Mouse (Mus musculus) liver (tissue): ENCODE measurements around the gene Xrra1.
"Not testable (repeated sequence)": the region's sequence is repeated elsewhere in the genome, so short reads cannot be mapped to it uniquely, and the experiment has no call there.

Experiments used
- DNase-seq: peaks from one replicate; pipeline ENCODE4 v3.0.0-alpha.2; 2020; ENCODE audit warnings: mixed read lengths

Xrra1 gene

DNA sequence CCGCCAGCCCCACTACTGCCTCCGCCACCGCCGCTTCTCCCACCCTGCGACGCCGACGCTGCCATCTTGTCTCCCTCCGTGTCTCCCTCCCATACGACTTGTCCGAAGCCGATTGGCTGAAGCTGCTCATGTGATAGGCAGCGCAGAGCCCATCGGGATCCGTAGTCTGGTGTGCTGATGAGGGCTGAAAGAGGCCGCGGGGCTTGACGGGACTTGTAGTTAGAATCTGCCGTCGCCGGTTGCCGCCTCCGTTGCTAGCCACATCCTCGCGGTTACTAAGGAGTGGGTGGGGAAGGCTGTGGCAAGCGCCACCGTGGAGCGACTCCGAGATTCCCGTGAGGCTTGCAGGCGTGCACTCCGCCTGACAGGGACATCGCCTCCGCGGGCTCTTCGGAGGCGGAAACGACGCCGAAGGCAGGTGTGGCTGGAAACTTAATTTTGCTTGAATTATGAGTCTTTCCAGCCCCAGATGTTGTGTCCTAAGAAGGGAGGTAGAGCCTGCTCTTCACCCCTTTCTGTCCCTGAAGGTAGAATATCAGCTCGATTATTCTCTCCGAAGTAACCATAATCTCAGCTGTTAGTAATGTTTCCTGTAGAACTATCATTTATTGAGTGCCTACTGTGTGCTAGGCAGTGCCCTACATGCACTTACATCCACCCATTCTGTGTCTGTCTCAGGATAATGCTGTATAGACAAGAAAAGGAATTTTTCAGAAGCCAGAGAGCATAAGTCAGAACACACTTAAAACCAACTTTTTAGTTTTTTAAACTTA, at the start of gene Xrra1:
Xrra1 (plus strand) TSS at position 304 of the 773 bp plus-strand sequence.
- DNase-seq: peak; percentile 97

DNA sequence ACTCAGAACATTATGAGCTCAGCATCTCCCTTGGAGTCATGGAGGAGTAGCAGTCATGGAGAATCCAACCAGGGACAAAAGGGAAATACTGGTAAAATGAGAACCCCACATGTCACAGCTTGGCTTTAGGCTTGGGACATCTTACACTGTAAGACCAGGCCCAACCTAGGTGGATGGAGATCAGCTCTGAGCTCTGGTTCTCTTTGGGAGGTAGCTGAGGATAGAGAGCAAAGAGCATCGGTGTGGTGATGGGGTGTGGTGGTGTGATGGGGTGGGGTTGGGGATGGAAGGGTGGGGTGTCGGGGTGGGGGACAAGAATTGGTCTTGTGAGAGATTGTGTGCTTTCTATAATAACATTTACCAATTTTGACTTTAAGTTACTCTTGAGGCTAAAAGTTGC, 48.1 kb upstream of the Xrra1 start:
- DNase-seq: peak; percentile 24

DNA sequence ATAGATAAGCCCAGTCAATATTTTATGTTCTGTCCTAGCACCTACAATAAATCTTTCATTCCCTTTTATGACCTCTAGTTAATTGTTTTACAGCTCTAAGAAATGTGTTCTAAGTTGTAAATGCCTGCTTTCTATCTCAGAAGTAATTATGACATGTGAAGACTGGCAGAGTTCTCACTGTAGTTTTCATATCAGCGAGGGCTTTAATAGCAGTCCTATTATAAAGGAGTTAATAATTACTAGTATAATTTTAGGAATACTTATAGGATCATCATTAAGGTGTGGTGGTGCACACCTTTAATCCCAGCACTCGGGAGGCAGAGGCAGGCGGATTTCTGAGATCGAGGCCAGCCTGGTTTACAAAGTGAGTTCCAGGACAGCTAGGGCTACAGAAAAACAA, 47.3 kb upstream of the Xrra1 start:
- DNase-seq: no peak

DNA sequence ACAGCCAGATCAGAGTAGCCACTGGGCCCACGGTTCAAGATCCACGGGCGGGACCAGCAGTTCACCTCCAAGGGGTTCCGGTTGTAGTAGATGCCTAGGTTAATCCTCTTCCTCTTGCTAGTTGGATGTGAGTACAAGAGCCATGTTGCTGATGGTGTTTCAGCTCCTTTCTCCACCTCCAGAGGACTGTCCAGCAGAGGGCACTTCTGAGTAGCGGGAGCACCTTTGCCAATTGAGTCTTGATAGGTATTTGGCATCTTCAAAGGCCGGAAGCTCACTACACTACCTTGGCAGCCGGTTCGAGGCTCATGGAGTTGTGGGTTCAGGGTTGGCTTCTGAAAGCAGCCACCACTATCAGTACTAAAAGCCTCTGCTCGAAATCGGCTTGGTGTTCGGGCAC, 45.5 kb upstream of the Xrra1 start:
- DNase-seq: peak; percentile 64

DNA sequence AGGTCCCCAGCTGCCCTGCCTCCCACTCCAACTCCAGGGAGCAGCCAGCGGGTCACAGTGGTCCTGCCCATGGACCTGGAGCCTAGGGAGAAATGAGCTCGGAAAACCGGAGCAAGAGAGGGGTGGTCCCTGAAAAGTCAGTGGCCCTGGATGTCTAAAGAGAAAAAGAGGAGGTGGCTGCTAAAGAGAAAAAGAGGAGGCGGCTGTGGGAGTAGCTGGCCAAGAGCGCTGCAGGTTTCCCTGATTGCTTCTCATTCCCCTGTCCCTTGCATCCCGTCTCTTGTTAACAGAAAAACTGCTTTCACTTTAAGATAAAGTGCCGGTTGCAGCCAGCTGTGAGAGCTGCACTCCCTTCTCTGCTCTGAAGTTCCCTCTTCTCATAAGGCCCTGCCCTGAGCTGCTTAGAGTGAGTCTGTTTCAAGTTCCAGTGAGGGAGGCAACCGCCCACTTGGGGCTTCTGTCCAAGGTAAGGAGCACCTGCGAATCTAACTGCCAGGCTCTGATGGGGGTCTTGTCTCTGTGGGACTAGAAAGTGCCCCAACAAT, 40.7 kb upstream of the Xrra1 start:
- DNase-seq: not testable (repeated sequence)

DNA sequence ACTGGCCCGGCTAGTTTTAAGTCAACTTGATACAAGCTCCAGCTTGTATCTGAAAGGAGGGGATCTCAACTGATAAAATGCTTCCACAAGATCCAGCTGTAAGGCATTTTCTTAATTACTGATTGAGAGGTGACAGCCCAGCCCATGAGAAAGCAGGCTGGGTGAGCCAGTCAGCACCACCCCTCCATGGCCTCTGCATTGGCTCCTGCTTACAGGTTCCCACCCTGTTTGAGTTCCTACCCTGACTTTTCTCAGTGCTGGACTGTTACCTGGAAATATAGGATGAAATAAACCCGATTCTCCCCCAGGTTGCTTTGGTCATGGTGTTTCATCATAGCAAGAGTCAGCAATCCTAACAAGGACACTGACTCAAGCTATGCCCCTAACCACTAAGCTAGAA, 37.0 kb upstream of the Xrra1 start:
- peak; percentile 62 for DNase-seq

DNA sequence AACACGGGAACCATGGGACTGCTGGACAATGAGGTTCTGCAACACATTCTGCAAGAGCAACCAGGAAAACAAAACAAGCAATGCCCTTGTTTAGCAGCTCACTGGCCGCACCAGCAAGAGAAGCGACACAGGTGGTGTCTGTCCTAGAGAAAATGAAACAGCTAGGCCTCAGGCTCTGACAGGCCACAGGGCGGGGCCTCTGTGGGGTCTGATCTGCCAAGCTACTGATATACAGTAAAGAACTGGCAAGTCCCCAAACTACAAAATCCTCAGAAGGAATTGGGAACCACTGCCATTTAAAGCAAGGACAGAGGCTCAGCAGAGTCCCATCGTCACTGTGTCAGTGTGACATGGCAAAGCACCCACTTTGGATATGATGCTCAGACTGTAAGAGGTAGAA, 36.5 kb upstream of the Xrra1 start:
- DNase-seq: peak; percentile 86

DNA sequence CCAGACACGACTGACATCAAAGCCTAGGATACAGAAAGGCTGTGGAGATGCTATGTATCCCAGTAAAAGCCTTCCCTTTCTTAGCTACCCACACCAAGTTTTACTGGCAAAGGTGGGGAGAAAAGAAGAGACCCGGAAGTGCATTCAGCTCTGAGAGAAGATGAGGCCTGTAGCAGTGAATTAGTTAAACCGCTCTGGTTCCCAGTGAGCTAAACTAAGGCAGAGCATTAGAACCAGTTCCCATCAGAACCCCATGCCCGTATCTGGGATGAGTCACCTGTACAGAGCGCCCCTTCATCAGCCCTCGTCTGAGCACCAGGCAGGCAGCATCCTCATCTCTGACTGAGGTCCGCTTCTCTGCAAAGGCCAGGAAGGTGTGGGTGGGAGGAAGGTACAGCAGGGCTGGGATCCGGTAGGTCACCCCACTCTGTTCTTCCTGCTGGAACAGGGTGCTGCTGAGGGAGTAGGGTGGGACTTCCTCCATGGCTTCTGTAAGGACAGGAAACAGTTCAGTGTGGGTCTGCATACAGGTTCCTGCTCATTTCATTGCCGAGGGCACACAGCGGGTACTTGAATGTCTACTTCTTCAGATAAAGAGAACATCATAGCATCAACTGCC, 35.8 kb upstream of the Xrra1 start:
- peak; percentile 23 for DNase-seq

DNA sequence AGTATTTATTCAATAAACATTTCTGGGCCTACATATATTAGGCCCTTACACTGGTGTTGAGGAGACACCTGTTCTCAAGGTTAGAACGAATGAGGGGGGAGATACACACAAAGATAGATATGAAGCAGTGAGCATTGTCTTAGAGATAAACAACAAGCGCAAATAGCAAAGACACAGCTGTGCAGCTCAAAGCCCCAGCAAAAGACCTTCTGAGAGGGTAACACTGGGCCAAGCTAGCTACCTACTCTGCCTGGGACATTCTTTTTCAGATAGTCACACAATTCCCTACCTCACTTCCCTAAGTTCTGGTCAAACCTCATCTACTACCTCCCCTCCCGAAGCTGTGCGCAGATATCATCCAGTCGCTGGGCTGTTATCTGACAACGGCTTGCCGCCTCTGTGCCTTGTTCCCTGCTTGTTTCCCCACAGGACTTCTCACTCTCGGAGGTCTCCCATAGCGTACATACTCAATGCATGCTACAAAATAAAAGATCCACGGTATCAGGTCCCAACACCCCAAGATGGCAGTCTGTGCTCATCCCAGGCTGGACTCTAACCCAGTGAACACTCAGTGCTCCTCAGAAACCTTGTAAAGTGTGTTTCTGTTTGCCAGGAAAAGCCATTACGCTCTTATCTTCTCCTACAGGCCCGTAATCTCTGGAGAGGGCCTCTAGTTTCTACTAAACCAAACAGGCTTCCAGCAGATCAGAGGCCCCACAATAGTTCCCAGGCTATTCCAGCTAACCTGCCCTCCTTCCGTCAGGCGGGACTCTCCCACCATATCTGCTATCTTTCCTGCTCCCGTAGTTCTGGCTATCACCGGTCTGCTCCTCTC, 34.0 kb upstream of the Xrra1 start:
- peak; percentile 77 for DNase-seq

DNA sequence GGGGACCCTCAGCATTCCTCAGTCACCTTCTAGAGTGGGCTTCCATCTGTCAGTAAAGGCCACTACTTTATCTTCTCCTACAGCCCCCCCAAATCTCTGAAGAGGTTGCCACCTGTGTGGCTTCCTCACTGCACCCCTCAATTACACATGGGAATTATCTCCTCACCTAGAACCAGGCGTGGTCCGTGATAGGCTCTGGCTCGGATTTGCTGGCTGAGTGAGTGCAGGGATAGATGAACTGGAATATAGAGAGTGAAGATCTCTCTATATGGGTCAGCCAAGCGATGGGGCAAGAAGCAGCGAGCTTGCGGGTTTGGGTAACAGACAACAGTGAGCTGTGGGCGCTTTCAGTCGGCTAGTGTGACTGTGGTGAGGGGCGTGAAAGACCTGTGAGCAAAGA, 33.4 kb upstream of the Xrra1 start:
- peak; percentile 59 for DNase-seq

DNA sequence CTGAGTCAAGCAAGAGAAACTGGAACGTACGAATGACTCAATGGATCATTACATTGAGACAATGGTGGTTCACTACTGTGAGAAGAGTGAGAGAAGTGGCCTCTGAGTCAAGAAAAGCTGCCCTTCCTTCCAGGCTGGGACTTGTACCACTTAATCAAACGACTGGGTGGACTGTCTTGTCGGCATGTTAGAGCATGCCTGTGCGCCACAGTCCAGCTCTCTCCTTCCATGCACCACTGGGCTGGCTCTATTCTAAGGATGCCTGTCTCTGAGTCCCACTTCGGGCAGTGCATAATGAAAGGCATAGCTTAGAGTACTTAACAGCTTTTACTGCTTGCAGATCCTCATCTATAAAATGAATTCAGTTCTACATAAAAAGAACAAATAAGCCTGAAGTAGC, 32.8 kb upstream of the Xrra1 start:
- DNase-seq: no peak

DNA sequence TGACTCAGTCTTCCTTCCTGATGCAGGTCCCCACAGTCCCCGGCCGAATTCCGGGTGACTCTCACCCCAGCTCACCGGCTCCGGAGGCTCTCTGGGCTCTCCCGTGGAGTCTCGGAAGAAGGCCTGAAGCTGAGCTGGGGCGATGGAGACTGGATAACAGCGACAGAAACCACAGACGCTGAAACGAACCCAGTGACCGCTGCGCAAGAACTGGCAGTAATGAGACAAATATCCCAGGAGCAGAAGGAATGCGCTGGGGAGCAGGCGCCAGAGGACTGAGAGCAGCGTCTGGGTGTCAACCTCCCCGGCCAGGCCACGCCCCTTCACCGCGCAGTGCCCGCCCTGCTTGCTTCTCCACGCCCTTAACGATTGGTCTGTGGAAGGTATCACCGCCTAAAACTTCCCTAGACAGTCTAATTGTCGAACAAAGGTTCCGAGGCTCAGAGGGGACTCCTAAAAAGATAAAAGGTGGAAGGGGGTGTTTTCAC, 30.8 kb upstream of the Xrra1 start, which contains the start of gene Neu3:
Neu3 (minus strand) TSS at position 335 of the 488 bp plus-strand sequence.
- DNase-seq: peak; percentile 98

DNA sequence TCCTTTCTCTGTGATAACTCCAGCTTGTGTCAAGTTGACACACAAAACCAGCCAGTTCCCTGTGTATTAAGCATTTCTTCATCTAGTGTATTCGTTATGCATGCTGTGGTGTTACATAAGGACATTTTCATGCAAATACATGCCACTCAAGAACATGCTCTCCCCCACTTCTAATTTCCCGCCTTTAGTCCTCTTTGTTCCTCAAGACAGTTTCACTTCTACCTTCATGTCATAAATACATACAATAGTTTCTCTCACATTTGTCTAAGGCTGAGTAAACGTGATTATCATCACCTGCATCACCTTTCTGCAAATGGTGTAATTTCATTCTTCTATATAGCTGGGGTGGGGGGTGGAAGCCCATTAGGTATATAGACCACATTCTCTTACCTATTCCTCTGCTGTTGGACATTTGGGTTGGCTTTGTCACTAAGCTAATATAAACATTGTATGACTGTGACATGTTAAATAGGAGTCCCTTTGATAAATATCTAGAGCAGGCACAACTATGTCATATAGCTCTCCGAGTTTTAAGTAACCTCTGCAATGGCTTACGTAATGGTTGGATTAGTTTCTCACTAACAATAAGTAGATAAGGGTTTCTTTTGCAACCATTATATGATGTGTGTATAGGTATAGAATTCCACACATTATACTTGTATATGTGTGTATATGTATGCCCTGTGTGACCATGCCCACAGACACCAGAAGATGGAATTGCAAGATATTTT, 25.6 kb upstream of the Xrra1 start:
- no peak for DNase-seq

DNA sequence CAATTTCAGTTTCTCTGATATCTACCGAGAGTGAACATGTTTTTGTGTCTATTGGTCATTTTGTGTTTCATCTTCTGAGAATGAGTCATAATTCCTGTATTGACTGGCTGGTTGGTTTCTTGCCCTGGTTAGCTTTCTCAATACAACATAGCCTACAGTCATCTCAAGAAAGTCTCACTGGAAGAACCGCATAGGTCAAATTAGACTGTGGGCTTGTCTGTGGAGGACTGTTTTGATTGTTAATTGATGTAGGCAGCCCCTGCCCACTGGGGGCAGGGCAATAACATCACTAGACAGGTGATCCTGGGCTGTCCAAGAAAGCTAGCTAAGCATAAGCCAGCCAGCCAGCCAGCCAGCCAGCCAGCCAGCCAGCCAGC, 25.1 kb upstream of the Xrra1 start:
- DNase-seq: no peak

DNA sequence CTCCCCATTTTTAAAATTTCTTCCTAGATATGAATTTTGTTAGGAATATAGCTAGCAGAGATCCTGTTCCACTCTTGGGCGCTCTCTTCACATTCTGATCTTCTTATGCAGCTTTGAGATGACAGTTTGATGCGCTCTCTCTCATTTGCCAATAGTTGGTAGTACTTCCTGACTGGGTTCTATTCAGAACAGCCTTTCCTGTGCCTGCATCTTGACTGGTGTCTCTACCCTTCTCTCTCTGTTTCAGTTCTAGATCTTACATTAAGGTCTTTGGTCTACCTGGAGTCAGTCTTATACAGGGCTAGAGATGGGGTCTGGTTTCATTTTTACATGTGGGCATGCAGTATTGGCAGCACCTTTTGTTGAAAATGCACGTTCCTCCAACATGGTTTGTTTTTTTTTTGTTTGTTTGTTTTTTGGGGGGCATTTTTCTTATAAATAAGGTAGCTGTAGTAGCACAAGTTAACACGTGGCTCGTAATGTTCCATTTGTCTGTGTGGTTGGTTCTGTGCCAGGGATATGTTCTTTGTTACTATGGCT, 24.5 kb upstream of the Xrra1 start:
- no peak for DNase-seq

DNA sequence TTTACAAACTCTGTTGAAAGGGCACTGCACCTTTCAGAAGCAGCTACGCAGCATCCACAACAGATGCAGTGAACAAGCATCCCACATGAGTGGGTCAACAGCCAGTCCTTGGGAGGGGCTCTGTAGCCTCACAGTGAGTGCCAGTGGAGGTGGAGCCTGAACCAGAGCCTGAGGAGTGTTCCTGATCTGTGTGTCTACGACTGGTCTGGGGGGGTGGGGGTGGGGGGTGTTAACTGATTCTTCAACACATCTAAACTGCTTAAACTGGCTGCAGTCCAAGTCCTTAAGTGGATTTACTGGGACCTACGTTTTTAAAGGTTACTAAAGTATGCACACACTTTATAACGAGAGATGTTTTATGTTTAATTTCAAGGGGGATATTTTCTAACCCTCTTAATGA, 22.1 kb upstream of the Xrra1 start:
- no peak for DNase-seq

DNA sequence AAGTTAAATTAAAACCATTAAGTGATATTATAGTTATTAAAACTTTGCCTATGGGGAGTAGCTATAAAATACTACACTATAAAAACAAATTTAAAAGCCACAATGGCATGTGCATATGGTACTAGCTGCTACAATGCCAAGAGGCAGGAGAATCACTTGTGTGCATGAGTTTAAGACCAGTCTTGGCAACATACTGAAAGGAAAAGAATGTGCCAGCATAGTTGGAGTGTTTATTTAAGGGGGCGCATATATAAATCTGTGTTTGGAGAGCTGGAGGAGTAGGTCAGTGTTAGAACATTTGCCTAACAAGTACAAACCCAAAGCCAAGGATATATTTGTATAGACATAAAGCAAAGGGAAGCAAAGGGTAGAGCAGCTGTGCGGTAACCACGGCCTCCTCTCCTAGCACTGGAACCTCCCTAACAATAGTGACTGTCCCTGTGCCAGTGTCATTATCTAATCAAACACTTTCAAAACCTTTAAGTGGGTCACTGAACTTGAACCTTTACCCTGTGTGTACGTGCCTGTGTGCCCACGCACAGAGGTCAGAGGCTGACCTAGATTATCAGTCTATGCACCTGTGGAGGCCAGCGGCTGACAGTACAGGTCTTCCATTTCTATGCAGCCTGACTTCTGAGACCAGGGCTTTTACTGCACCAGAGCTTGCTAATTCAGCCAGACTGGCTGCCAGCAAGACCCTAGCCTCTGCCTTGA, 21.4 kb upstream of the Xrra1 start:
- no peak for DNase-seq

DNA sequence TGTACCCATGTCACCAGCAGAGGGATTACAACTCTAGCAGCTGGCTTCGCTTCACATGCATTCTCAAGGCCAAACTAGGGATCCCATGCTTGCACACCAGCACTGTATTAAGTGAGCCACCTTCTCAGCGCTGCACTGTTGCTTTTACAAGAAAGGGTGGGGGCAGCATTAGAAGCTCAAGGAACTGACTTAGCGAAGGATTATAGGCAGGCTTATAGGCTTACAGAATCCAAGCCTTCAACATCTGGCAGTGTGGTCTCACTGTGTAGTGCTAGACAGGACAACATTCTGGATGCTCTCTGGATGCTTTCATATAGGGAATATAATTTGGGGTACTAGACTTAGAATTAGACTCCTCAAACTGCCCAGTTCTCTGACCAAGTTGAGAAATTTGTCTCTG, 20.7 kb upstream of the Xrra1 start:
- DNase-seq: no peak

DNA sequence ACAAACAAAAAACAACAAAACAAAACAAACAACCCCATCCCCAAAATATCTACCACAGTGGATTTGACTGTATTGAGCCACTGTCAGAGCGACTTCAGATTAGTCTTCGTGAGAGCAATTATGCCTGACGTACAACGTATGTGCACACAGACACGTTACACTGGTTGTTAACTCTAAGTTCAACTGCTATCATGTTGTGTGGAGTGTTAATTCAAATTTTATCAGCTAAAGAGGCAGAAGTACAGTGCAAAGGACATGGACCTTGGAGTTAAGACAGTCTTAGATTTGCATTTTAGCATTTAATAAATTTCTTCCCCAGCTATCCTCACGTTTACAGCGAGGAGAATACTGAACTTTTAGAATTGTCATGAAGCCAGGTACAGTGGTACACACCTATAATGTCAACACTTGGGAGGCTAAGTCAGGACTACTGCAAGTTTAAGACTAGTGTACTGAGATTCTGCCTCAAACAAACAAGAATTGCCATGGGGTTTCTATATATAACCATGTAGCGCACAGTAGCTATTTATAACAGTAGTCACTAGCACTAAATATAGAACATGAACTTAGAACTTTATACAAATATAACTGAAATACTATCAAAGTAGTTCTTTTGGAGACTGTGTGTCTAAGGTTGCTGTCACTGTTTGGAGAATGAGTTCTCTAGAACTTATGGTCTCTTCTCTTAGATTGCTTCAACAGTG, 13.2 kb upstream of the Xrra1 start:
- DNase-seq: no peak

DNA sequence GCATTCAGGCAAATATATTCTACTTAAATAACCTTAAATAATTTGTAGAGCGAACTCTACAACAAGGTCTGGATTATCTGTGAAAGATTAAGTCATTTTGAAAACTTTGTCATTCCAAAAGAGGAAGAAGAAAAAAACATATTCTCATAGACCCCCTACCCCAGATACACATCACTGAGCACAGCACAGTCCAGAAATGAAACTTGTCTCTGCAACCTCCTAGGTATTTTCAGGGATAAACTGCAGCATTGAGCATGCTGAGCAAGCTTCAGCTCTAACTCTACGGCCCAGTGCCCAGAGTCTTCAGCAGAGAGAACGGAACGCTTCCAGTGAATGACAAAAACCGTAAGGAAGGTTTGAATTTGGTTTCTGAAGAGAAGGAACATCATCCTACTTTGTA, 8.4 kb upstream of the Xrra1 start:
- no peak for DNase-seq

DNA sequence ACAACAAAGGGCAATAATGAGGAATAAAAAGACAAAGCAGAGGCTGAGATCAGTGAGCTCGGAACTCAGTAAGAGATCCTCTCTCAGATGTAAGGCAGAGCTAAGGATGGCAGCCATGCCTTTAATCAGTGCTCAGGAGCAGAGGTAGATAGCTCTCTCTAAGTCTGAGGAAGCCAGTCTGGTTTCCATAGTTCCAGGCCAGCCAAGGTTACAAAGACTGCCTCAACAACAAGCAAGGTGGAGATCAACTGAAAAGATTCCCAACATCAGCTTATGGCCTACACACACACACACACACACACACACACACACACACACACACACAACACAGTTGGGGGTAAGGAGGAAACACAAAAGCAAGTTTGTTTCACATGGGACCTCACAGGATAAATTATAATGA, 7.8 kb upstream of the Xrra1 start:
- DNase-seq: no peak
